45 mouse cellular contexts compared by ENCODE assay signal in the genomic region with DNA sequence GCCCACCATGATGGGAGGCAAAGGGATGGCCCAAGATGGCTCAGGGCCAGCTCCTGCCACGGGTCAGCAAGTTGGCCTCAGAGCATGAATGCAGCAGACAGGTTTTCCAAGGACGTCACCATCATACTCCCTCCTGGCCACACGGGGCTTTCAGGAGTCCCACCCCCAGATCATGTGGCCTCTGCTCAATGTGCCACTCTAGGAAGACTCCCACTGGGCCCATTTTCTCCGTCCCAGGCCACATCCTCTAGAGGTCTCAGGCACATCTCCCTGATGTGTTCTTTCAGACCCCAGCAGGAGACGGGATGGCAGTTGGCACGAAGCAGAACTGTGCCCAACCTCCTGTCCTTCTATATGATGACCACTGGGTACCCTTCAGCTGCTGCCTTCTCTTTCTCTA. TPM values are rescaled to one million over a fixed set of nuclear protein-coding genes. Genes with fewer than 3 reads are reported as not detected.
"Had no signal": no experiment of that assay in that cellular context is flagged by ENCODE, and none has a peak within 500 bp of the region (broad histone marks: within the 10 kb centered on the region; RNA-seq: fewer than 3 reads in every experiment).

No protein-coding gene starts in this region.

- ATAC-seq: hindbrain, embryonic 16.5 days; hindbrain, postnatal 0 days; inflammation-experienced regulatory T-cells, adult 6 months; intestine, embryonic 15.5 days; intestine, embryonic 16.5 days; intestine, postnatal 0 days had no signal

- H3K4me2 ChIP-seq: heart, embryonic 11.5 days; heart, embryonic 12.5 days; heart, embryonic 13.5 days; heart, embryonic 15.5 days; hindbrain, embryonic 12.5 days; hindbrain, embryonic 13.5 days; hindbrain, embryonic 14.5 days; hindbrain, embryonic 15.5 days; intestine, embryonic 15.5 days; kidney, embryonic 15.5 days had no signal

- H3K4me3 ChIP-seq: heart, embryonic 10.5 days; heart, embryonic 12.5 days; heart, embryonic 13.5 days; heart, embryonic 15.5 days; hindbrain, embryonic 10.5 days; hindbrain, embryonic 12.5 days; hindbrain, embryonic 13.5 days; hindbrain, embryonic 15.5 days; intestine, embryonic 15.5 days; kidney, embryonic 15.5 days; layer of hippocampus, adult 2 months had no signal

- DNase-seq: heart, postnatal 10 days; heart, postnatal 14 days; heart, postnatal 36 days; heart, postnatal 4 days; kidney, adult 18-20 months; kidney, adult 2 months; kidney, adult 8-10 months; kidney, adult 9 months; kidney, postnatal 10 days; kidney, postnatal 14 days; kidney, postnatal 25 days; kidney, postnatal 4 days; layer of hippocampus, adult 9-11 months; layer of hippocampus, postnatal 36 days had no signal

- H3K36me3 ChIP-seq: heart, embryonic 10.5 days; heart, embryonic 12.5 days; heart, embryonic 13.5 days; heart, embryonic 15.5 days; hindbrain, embryonic 10.5 days; hindbrain, embryonic 12.5 days; hindbrain, embryonic 13.5 days; hindbrain, embryonic 15.5 days; intestine, embryonic 15.5 days; kidney, embryonic 15.5 days had no signal

- H3K4me1 ChIP-seq: heart, embryonic 13.5 days; hindbrain, embryonic 13.5 days; hindbrain, embryonic 15.5 days; intestine, embryonic 15.5 days had no signal

- H3K9ac ChIP-seq: heart, embryonic 12.5 days; heart, embryonic 13.5 days; heart, embryonic 15.5 days; hindbrain, embryonic 12.5 days; hindbrain, embryonic 13.5 days; hindbrain, embryonic 14.5 days; hindbrain, embryonic 15.5 days; intestine, embryonic 15.5 days; kidney, embryonic 15.5 days had no signal

- H3K27ac ChIP-seq: heart, embryonic 13.5 days; heart, embryonic 15.5 days; hindbrain, embryonic 10.5 days; hindbrain, embryonic 12.5 days; hindbrain, embryonic 13.5 days; hindbrain, embryonic 14.5 days; hindbrain, embryonic 15.5 days; hindbrain, postnatal 0 days; intestine, embryonic 15.5 days; kidney, embryonic 15.5 days; layer of hippocampus, adult 2 months had no signal

- H3K27me3 ChIP-seq: heart, embryonic 12.5 days; hindbrain, embryonic 15.5 days; intestine, embryonic 15.5 days; kidney, embryonic 15.5 days had no signal

- H3K9me3 ChIP-seq: heart, embryonic 10.5 days; heart, embryonic 12.5 days; heart, embryonic 13.5 days; heart, embryonic 15.5 days; hindbrain, embryonic 10.5 days; hindbrain, embryonic 12.5 days; hindbrain, embryonic 13.5 days; hindbrain, embryonic 15.5 days; intestine, embryonic 15.5 days; kidney, embryonic 15.5 days had no signal

RNA-seq across cellular contexts. Expression of a gene that starts 18.7 kb away (rescaled TPM):
- total RNA-seq: heart, adult 8-10 months; heart, postnatal 10 days; heart, postnatal 14 days; heart, postnatal 25 days; heart, postnatal 36 days; heart, postnatal 4 days; hematopoietic stem cell, adult 5-6 weeks; hindbrain, postnatal 0 days; layer of hippocampus, adult 18-20 months; layer of hippocampus, adult 2 months; layer of hippocampus, adult 8-10 months; layer of hippocampus, postnatal 10 days; layer of hippocampus, postnatal 14 days; layer of hippocampus, postnatal 25 days; layer of hippocampus, postnatal 36 days; left cerebral cortex, adult 18-20 months had no signal
- polyA plus RNA-seq: heart, embryonic 10.5 days; heart, embryonic 12.5 days; heart, embryonic 13.5 days; heart, embryonic 14.5 days; heart, embryonic 15.5 days; heart, embryonic 16.5 days; heart, postnatal 0 days; hindbrain, embryonic 10.5 days; hindbrain, embryonic 13.5 days; hindbrain, embryonic 14.5 days; hindbrain, embryonic 15.5 days; hindbrain, embryonic 16.5 days; hindbrain, postnatal 0 days; intestine, embryonic 15.5 days; intestine, embryonic 16.5 days; intestine, postnatal 0 days; kidney, embryonic 14.5 days had no signal
